Mouse (Mus musculus): ENCODE data around the gene Bckdha. TPM values are rescaled to one million over a fixed set of nuclear protein-coding genes. Genes with fewer than 3 reads are reported as not detected.

Bckdha gene
- total RNA-seq, 2 experiments from 2014 or later: 73.7 to 80.6 TPM

- no peak for DNase-seq
These were observed 22.8 kb upstream of the Bckdha start for GRCm38 (mm10) chr7:25681341-25682231.

GRCm38 (mm10) chr7:25680514-25681258 is 21.9 kb upstream of the Bckdha start, which contains the start of gene B9d2:
TSS of gene B9d2 (plus strand) at chr7:25680780.
- DNase-seq: peak; percentile 93

GRCm38 (mm10) chr7:25679971-25680370 is 21.2 kb upstream of the Bckdha start:
- DNase-seq: no peak

GRCm38 (mm10) chr7:25677013-25677412 is 18.2 kb upstream of the Bckdha start:
- DNase-seq: no peak

- DNase-seq: peak; percentile 59
These were observed 17.5 kb upstream of the Bckdha start for GRCm38 (mm10) chr7:25676085-25676781.

- no peak for DNase-seq
These were observed 16.6 kb upstream of the Bckdha start for GRCm38 (mm10) chr7:25675405-25675804.

GRCm38 (mm10) chr7:25674719-25675300 is 16.0 kb upstream of the Bckdha start, which contains the start of gene Tmem91:
TSS of gene Tmem91 (minus strand) at chr7:25675166.
- DNase-seq: no peak

GRCm38 (mm10) chr7:25674297-25674696 is 15.5 kb upstream of the Bckdha start:
- DNase-seq: no peak

- no peak for DNase-seq
These were observed 13.7 kb upstream of the Bckdha start for GRCm38 (mm10) chr7:25672442-25672841.

GRCm38 (mm10) chr7:25671686-25672085 is 12.9 kb upstream of the Bckdha start:
- DNase-seq: no peak

- no peak for DNase-seq
These were observed 11.3 kb upstream of the Bckdha start for GRCm38 (mm10) chr7:25670096-25670495.

GRCm38 (mm10) chr7:25669631-25670030 is 10.8 kb upstream of the Bckdha start:
- DNase-seq: no peak

- no peak for DNase-seq
These were observed 10.4 kb upstream of the Bckdha start for GRCm38 (mm10) chr7:25669158-25669557.

GRCm38 (mm10) chr7:25666381-25666780 is 7.6 kb upstream of the Bckdha start:
- no peak for DNase-seq

GRCm38 (mm10) chr7:25657785-25658184 is 996 bp downstream of the Bckdha start:
- no peak for DNase-seq

- no peak for DNase-seq
These were observed 3.0 kb downstream of the Bckdha start for GRCm38 (mm10) chr7:25655601-25656428.

GRCm38 (mm10) chr7:25652244-25652759 is 6.5 kb downstream of the Bckdha start:
- DNase-seq: no peak

- no peak for DNase-seq
These were observed 7.5 kb downstream of the Bckdha start for GRCm38 (mm10) chr7:25651281-25651680.

- DNase-seq: no peak
These were observed 8.9 kb downstream of the Bckdha start for GRCm38 (mm10) chr7:25649839-25650238.

GRCm38 (mm10) chr7:25647574-25648123 is 11.1 kb downstream of the Bckdha start:
- no peak for DNase-seq

- DNase-seq: no peak
These were observed 13.7 kb downstream of the Bckdha start for GRCm38 (mm10) chr7:25645074-25645473.
